Comparison of ENCODE assay signal across 9 mouse cellular contexts in the genomic region with DNA sequence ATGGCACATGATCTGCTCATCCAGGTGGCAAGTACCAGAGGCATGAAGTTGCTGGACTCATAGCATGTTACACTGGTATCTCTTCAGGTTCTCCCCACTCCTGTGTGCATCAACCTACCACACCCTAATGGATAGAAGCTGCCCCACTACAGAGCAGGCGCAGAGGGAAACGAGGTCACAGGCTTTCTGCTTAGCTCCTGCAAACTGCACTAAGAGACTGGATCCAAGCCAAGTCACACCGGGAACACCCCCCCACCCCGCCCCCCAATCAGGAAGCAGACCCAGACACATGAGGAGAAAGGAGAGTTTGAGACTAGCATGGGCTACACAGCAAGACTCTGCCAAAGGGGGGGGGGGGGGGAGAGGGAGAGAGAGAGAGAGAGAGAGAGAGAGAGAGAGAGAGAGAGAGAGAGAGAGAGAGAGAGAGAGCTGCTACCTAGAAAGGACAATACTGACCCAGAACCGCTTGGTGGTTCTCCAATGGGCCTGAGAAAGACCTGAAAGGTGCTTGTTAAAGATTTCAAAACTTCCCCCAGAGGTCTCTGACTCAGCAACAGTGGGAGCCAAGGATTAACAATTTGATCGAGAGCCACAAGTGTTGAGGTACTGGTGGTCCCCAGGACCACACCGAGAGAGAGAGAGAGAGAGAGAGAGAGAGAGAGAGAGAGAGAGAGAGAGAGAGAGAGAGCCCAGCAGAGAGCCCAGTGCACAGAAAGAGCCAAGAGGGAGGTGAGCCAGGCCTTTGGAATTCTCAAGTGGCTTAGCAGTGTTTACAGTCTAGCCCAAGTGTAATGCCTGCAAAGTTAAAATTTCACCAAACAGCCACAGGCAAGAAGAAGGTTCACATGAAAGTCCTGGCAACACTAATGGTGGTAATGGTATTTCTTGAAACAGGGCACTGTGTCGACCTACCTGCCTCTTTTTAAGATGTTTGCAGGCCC.
DNase-seq lines count a peak whose midpoint lies in the region; ATAC-seq and TF ChIP-seq lines count a peak whose summit lies in the region.
"Had no signal": no experiment of that assay in that cellular context is flagged by ENCODE, and none has a peak within 500 bp of the region (broad histone marks: within the 10 kb centered on the region; RNA-seq: fewer than 3 reads in every experiment).

No protein-coding gene starts in this region.

- H3K4me1 ChIP-seq in limb, embryonic 14.5 days (ENCODE audit: control insufficient read depth, insufficient read depth, low read length) = peaks cover 17% of the 10 kb centered on the region

- peak; percentile 28; the same call in 1 of the 2 replicates for ATAC-seq in limb, embryonic 14.5 days (ENCODE audit: low FRiP score, low read depth)

- no peaks in the 10 kb centered on the region for H3K9me3 ChIP-seq in limb, embryonic 14.5 days (ENCODE audit: control insufficient read depth, low read length)
- H3K9me3 ChIP-seq: hindbrain, embryonic 12.5 days had no signal

- H3K27me3 ChIP-seq in limb, embryonic 14.5 days (ENCODE audit: control insufficient read depth, insufficient read depth, low read length) = no peaks in the 10 kb centered on the region
- H3K27me3 ChIP-seq: hindbrain, embryonic 12.5 days had no signal

- DNase-seq in adrenal gland, postnatal 10 days = peak; percentile 25
- no peak for DNase-seq in adrenal gland, adult 18-20 months (ENCODE audit: low spot score in 2 of 2)
- peak; percentile 21 for DNase-seq in urinary bladder, adult 2 months (ENCODE audit: low spot score)
- DNase-seq in urinary bladder, postnatal 4 days (ENCODE audit: low spot score in 2 of 2) = no peak
- peak; percentile 28 for DNase-seq in limb, embryonic 14.5 days (ENCODE audit: low spot score)
- peak; percentile 80 for DNase-seq in yolk sac, embryonic 10.5 days (ENCODE audit: low spot score)
- no peak for DNase-seq in frontal cortex, postnatal 10 days (ENCODE audit: low spot score in 2 of 2)
- DNase-seq in adrenal gland, adult 2 months = no peak

- H3K27ac ChIP-seq in limb, embryonic 14.5 days (replicated peaks; ENCODE audit: low read depth, low read length) = peak overlapping the region; percentile 62
- H3K27ac ChIP-seq: hindbrain, embryonic 12.5 days had no signal

- H3K4me2 ChIP-seq in limb, embryonic 14.5 days (replicated peaks; ENCODE audit: low read depth, low read length, severe bottlenecking) = no peak overlapping the region
- H3K4me2 ChIP-seq: hindbrain, embryonic 12.5 days had no signal

- 30% methylated on average over 8 of the region's 8 CpGs for WGBS in limb, embryonic 14.5 days

- no peaks in the 10 kb centered on the region for H3K36me3 ChIP-seq in limb, embryonic 14.5 days (ENCODE audit: control insufficient read depth, insufficient read depth, low read length)
- H3K36me3 ChIP-seq: hindbrain, embryonic 12.5 days had no signal

- no peak for TF ChIP-seq POLR2A in limb, embryonic 14.5 days (IDR thresholded peaks at IDR 0.05; ENCODE audit: borderline replicate concordance, extremely low read depth, insufficient read depth, insufficient read length)

- no peak overlapping the region for H3K4me3 ChIP-seq in limb, embryonic 14.5 days (replicated peaks; ENCODE audit: low read length)
- H3K4me3 ChIP-seq: hindbrain, embryonic 12.5 days had no signal

- no peak overlapping the region for H3K9ac ChIP-seq in limb, embryonic 14.5 days (ENCODE audit: low read depth, low read length, severe bottlenecking)
- H3K9ac ChIP-seq: hindbrain, embryonic 12.5 days had no signal

Comparison
In these comparisons a context has a peak if more than half of its experiments do, and no peak if none do; other contexts are left out.
1. DNase-seq: peak in adrenal gland, postnatal 10 days (single experiment), urinary bladder, adult 2 months (single experiment), limb, embryonic 14.5 days (single experiment) and yolk sac, embryonic 10.5 days (single experiment); none in adrenal gland, adult 18-20 months (0 of 2), urinary bladder, postnatal 4 days (0 of 2), frontal cortex, postnatal 10 days (0 of 2) and adrenal gland, adult 2 months (single experiment).